Mouse (Mus musculus) midbrain, embryonic 11.5 days (tissue): ENCODE measurements at regions not wholly inside any gene's neighbourhood (a gene's known extent, or its start where the extent isn't known, plus 50 kb on each side); places are given as distances from the start of the nearest gene placed in this dataset.

Experiments used
- ATAC-seq: fragments of 200-750 bp; cut with Nextera tagmentation; 2 replicates; pipeline ENCODE4 v1.8.0; 2017; ENCODE audit warnings: moderate TSS enrichment, moderate library complexity; ENCODE audit not compliant: low FRiP score
- DNase-seq: peaks from one replicate; pipeline ENCODE4 v3.0.0; 2015; ENCODE audit warnings: low spot score; ENCODE audit errors: missing footprints
- H3K27ac ChIP-seq: fragments of 300-500 bp; sonication (generic); 2 replicates; pipeline ENCODE4 v1.5.1; 2014; ENCODE audit warnings: low read depth, low read length
- H3K27me3 ChIP-seq: fragments of 300-500 bp; sonication (generic); 2 replicates; pipeline ENCODE4 v1.6.1; 2014; ENCODE audit warnings: mild to moderate bottlenecking, low read length, moderate library complexity, mixed read lengths; ENCODE audit not compliant: control insufficient read depth, insufficient read depth
- H3K36me3 ChIP-seq: fragments of 300-500 bp; sonication (generic); 2 replicates; pipeline ENCODE4 v1.6.1; 2014; ENCODE audit warnings: mild to moderate bottlenecking, low read length, moderate library complexity, mixed read lengths; ENCODE audit not compliant: control insufficient read depth, insufficient read depth
- H3K4me1 ChIP-seq: fragments of 300-500 bp; sonication (generic); 2 replicates; pipeline ENCODE4 v1.6.1; 2014; ENCODE audit warnings: low read length; ENCODE audit not compliant: control insufficient read depth, insufficient read depth
- H3K4me2 ChIP-seq: fragments of 300-500 bp; sonication (generic); 2 replicates; pipeline ENCODE4 v1.6.1; 2014; ENCODE audit warnings: mild to moderate bottlenecking, moderate library complexity
- H3K4me3 ChIP-seq: fragments of 300-500 bp; sonication (generic); 2 replicates; pipeline ENCODE4 v1.5.1; 2014; ENCODE audit warnings: low read depth, low read length
- H3K9ac ChIP-seq: fragments of 300-500 bp; sonication (generic); 2 replicates; pipeline ENCODE4 v1.6.1; 2014; ENCODE audit warnings: low read length
- H3K9me3 ChIP-seq: fragments of 300-500 bp; sonication (generic); 2 replicates; pipeline ENCODE4 v1.6.1; 2016; ENCODE audit warnings: low read length; ENCODE audit not compliant: control insufficient read depth
- WGBS: fragments of 180-500 bp; shearing (Covaris S2); extraction: QIAGEN DNeasy Blood & Tissue Kit; methylation state at CpG from one replicate; pipeline ENCODE4 v1.1.7; 2014; 5-methylcytosine and 5-hydroxymethylcytosine counted together

DNA sequence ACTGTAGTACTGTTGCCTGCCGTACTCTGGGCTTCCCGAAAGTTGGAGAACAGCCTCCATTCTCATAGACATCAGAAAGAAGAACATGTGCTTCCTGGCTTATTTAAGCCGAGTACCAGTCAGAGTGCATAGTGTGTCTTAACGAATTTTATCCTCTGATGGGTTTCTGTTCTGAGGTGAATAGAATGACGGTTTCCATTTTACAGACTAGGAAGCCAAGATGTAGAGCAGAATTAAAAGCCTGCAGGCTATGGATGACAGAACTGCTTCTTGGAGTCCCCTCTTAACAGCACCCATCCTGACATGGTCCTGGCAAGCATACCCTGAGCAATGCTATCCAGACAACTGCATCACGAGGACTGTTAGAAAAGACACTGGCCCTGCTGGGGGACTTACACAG lies 69.0 kb upstream of the Rgma start:
- no peaks in the 10 kb centered on the region for H3K27me3 ChIP-seq
- ATAC-seq (no peak), DNase-seq (peak; percentile 91)
- no peaks in the 10 kb centered on the region for H3K9me3 ChIP-seq
- H3K27ac ChIP-seq, result peak overlapping the region; percentile 52
- H3K4me1 ChIP-seq, result peaks cover 49% of the 10 kb centered on the region
- H3K9ac ChIP-seq, result no peak overlapping the region
- WGBS, result 33% methylated on average over 6 of the region's 6 CpGs
- no peak overlapping the region for H3K4me3 ChIP-seq
- no peak overlapping the region for H3K4me2 ChIP-seq
- H3K36me3 ChIP-seq, result no peaks in the 10 kb centered on the region

DNA sequence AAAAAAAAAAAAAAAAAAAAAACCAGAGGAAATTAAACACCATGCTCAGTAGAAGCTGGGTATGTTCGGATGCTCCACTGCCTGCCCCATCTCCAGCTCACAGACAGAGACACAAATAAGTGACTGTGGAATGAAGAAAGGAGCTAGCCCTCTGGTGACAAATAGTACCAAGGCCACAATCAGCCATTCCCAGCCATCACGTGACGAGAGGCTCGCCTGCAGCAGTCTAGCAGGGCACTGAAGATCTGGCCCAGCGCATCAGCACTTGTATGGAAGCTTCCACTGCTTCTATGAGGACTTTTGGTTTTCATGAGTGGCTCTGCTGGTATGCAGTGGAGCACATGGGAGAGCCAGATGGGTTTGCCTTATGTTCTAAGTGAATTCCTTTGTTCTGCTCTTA lies 68.6 kb upstream of the Rgma start:
- Histone ChIP-seq H3K9me3 (no peaks in the 10 kb centered on the region), H3K27ac (peak overlapping the region; percentile 10), H3K4me1 (peaks cover 48% of the 10 kb centered on the region), H3K27me3 (no peaks in the 10 kb centered on the region), H3K9ac (no peak overlapping the region), H3K4me3 (no peak overlapping the region), H3K36me3 (no peaks in the 10 kb centered on the region), H3K4me2 (no peak overlapping the region)
- WGBS, result 35% methylated on average over 5 of the region's 5 CpGs
- DNase-seq (no peak), ATAC-seq (no peak)

DNA sequence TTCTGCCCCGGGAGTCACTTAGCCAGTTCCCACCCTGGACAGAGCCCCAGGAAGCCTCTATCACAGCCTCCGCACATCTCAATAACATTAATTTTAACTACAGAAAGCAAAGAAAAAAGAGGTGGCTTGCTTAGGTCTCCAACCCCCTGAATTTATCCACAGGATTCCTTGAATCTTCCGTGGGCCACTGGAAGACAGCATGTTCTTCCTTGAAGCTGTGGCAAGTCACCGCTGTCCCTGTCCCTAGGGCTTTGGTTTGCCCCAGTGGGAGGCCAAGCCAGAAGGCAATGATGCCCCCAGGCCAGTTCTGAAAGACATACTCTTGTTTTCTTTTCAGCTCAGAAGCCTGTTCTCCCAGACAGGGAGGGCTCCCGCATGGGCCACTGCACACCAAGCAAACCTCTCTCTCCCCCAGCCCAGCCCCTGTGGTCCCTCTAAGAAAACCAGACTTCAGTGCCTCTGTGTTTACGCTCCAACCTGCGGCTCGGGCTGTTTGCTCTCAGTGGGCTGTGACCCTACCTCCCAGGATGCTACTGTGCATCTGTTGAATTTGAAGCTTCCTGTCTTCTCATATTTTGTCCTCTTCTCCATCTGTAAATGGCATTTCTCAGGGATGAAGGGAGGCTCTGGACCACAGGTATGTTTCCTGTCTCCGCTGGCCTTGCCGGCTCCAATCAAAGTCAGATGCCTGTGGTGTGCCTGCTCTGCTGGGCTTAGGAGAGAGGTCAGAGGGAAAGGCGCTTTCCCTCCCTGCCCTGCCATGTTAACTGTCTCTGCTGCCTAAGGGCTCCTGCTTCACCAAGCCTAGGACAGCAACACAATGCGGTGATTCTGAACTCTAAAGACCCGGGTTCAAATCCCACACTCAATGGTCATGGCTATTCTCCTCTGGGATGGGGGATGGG lies 67.5 kb upstream of the Rgma start:
- Histone ChIP-seq H3K36me3 (no peaks in the 10 kb centered on the region), H3K27ac (peak overlapping the region; percentile 52), H3K4me2 (peak overlapping the region; percentile 2; the same call in 1 of the 2 replicates), H3K9ac (peak overlapping the region; percentile 21; the same call in 1 of the 2 replicates), H3K27me3 (no peaks in the 10 kb centered on the region), H3K4me3 (no peak overlapping the region), H3K4me1 (peaks cover 40% of the 10 kb centered on the region), H3K9me3 (no peaks in the 10 kb centered on the region)
- 20% methylated on average over 13 of the region's 13 CpGs for WGBS
- peak; percentile 90 for DNase-seq
- ATAC-seq, result peak; percentile 49

- DNase-seq (no peak), ATAC-seq (no peak)
- peaks cover 37% of the 10 kb centered on the region for H3K4me1 ChIP-seq
- no peak overlapping the region for H3K27ac ChIP-seq
- no peaks in the 10 kb centered on the region for H3K36me3 ChIP-seq
- H3K27me3 ChIP-seq, result no peaks in the 10 kb centered on the region
- H3K4me3 ChIP-seq, result no peak overlapping the region
- no peak overlapping the region for H3K9ac ChIP-seq
- H3K9me3 ChIP-seq, result no peaks in the 10 kb centered on the region
- H3K4me2 ChIP-seq, result no peak overlapping the region
- 83% methylated on average over 7 of the region's 7 CpGs for WGBS
These were observed 66.3 kb upstream of the Rgma start for GRCm38 (mm10) chr7:73308981-73309380.

DNA sequence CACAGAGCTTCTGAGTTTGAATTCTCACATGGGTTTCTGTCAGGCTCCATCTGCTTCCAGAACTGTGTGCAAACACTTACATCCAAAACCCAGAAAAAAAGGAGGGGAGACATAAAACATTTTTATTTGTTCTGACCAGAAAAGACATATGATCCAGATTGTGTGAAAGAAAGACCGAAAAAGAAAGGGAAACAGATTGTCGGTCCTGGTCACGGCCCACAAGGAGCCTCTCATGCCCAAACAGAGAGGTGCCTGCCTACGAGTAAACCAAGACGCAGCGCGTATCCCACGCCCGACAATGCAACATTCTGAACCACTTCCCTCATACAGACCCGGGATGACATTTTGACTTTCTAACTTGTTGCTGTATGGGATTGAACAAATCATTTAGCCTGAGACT lies 65.3 kb upstream of the Rgma start:
- WGBS, result 95% methylated on average over 10 of the region's 10 CpGs
- no peak overlapping the region for H3K27ac ChIP-seq
- no peaks in the 10 kb centered on the region for H3K27me3 ChIP-seq
- no peak overlapping the region for H3K9ac ChIP-seq
- DNase-seq (no peak), ATAC-seq (no peak)
- H3K9me3 ChIP-seq, result no peaks in the 10 kb centered on the region
- H3K4me2 ChIP-seq, result no peak overlapping the region
- H3K4me1 ChIP-seq, result peaks cover 31% of the 10 kb centered on the region
- H3K36me3 ChIP-seq, result no peaks in the 10 kb centered on the region
- no peak overlapping the region for H3K4me3 ChIP-seq

DNA sequence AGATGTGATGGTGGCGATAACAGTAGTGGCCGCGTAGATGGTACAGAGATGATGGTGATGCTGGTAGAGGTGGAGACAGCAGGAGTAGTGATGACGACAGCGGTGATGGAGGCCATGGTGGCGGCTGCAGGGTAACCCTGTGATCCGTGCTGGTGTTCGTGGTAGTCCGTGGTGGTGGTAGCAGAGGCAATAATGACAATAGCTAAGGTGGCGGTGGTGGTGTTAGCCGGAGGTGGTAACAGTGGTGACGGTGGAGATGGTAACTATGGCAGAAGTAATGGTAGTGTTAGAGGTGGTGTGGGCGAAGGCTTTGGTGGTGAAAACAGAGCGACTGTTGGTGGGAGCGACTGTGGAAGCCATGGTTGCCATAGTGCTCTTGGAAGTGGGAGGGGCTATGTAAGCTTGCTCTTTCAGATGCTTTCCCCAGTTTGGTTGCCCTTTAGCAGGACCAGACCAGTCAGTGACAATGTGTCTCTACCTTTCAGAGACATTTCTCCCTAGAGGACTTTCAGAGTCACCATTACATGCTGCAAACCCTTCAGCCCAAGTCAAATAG lies 64.7 kb upstream of the Rgma start:
- no peak overlapping the region for H3K9ac ChIP-seq
- no peaks in the 10 kb centered on the region for H3K27me3 ChIP-seq
- no peak overlapping the region for H3K27ac ChIP-seq
- peaks cover 25% of the 10 kb centered on the region for H3K4me1 ChIP-seq
- no peak overlapping the region for H3K4me3 ChIP-seq
- H3K4me2 ChIP-seq, result no peak overlapping the region
- no peaks in the 10 kb centered on the region for H3K9me3 ChIP-seq
- DNase-seq, result no peak
- 97% methylated on average over 15 of the region's 15 CpGs for WGBS
- no peak for ATAC-seq
- no peaks in the 10 kb centered on the region for H3K36me3 ChIP-seq

DNA sequence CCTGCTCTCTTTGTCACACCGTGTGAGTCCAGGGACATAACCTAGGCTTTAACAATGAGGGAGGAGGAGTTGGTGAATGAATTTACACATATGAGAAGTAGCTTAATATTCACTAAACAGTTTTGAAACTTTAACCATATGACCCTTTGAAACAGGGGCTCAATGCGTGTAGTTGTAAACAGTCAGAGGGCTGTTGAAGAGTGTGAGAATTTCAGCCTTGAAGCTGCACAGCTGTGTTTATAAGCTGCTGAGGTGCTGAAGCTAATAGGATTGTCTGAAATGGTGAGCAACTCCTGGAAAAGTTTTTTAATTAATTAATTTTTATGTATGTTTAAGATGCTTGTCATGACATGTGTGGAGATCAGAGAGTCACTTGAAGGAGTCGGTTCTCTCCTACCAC lies 59.8 kb upstream of the Rgma start:
- DNase-seq, result no peak
- Histone ChIP-seq H3K27ac (no peak overlapping the region), H3K9me3 (no peaks in the 10 kb centered on the region), H3K4me2 (no peak overlapping the region), H3K36me3 (no peaks in the 10 kb centered on the region), H3K9ac (no peak overlapping the region), H3K4me3 (no peak overlapping the region), H3K27me3 (no peaks in the 10 kb centered on the region), H3K4me1 (no peaks in the 10 kb centered on the region)
- no peak for ATAC-seq
- WGBS, result 75% methylated on average over 3 of the region's 3 CpGs

DNA sequence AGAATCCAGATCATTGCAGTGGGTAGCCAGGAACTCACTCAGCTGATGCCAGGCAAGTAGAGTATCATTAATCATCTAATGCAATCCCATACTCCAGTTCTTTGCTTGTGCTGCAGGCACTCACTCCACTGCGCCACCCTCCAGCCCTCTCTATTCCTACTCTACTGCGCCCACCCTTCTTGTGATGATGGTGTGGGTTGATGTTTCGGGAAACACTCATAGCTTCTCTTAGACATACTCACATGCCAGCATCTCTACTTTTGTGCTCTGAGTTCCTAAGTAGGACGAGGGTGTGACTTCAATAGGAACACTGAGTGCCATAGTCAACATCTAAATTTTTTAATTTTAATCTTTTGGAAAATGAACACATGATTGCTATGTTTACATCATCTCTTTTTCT lies 57.7 kb upstream of the Rgma start:
- WGBS, result 94% methylated on average over 4 of the region's 4 CpGs
- no peak for ATAC-seq
- no peaks in the 10 kb centered on the region for H3K36me3 ChIP-seq

GRCm38 (mm10) chr7:73319004-73319403 lies 56.3 kb upstream of the Rgma start:
- Histone ChIP-seq H3K4me3 (no peak overlapping the region), H3K36me3 (no peaks in the 10 kb centered on the region), H3K9ac (no peak overlapping the region), H3K27ac (no peak overlapping the region), H3K27me3 (no peaks in the 10 kb centered on the region), H3K4me1 (no peaks in the 10 kb centered on the region), H3K4me2 (no peak overlapping the region), H3K9me3 (no peaks in the 10 kb centered on the region)
- ATAC-seq, result no peak
- DNase-seq, result no peak
- 91% methylated on average over 6 of the region's 6 CpGs for WGBS

More for the DNA sequence above, 57.7 kb upstream of the Rgma start:
- Histone ChIP-seq H3K4me3 (no peak overlapping the region), H3K4me1 (no peaks in the 10 kb centered on the region), H3K27me3 (no peaks in the 10 kb centered on the region), H3K27ac (no peak overlapping the region), H3K9me3 (no peaks in the 10 kb centered on the region), H3K9ac (no peak overlapping the region), H3K4me2 (no peak overlapping the region)
- DNase-seq, result no peak
